Mouse (Mus musculus) retina, embryonic 14.5 days (tissue): Measurements from ENCODE around the gene Ccdc106.

Experiments
- DNase-seq: peaks from one replicate; pipeline ENCODE4 v3.0.0-alpha.2; 2015; ENCODE audit warnings: low spot score

Gene Ccdc106

GRCm38 (mm10) chr7:5080815-5081214, 60.5 kb downstream of the Ccdc106 start:
- DNase-seq: no peak

DNA sequence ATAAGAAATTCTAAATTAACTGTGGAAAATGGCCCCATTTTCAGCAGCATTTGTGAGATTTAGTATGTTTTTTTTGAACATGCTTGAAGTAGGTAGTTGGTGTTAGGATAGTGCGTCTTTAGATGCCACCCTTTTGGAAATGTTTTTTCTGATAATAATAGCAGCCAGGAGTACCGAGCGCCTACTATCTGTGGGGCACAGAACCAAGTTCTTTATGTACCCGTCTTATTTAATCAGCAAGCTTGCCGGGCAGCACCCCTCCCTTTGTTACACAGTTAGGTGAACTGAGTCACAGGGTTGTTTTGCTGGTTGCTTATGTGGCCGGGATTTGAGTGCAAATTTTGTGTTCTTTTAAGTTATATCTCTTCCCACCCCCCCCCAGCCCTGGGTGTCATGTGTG, 60.9 kb downstream of the Ccdc106 start:
- DNase-seq: no peak

- DNase-seq: no peak
These were observed 61.6 kb downstream of the Ccdc106 start for GRCm38 (mm10) chr7:5081939-5082338.

- DNase-seq: no peak
These were observed 63.2 kb downstream of the Ccdc106 start for GRCm38 (mm10) chr7:5083325-5084105.

- DNase-seq: no peak
These were observed 65.2 kb downstream of the Ccdc106 start for GRCm38 (mm10) chr7:5085512-5085911.

GRCm38 (mm10) chr7:5086921-5087440, 66.6 kb downstream of the Ccdc106 start:
- DNase-seq: no peak

GRCm38 (mm10) chr7:5087886-5088285, 67.5 kb downstream of the Ccdc106 start:
- no peak for DNase-seq

DNA sequence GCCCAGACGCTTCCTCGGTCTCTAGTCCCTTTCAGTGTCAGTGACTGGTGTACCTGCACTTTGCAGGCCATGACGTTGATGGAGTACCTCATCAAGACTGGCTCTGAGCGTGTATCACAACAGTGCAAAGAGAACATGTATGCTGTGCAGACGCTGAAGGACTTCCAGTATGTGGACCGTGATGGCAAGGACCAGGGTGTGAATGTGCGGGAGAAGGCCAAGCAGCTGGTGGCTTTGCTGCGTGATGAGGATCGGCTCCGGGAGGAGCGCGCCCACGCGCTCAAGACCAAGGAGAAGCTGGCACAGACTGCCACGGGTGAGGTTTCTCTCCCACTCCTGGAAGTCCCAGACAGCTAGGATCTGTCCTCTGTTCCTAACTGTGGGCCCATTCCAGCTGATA, 69.5 kb downstream of the Ccdc106 start:
- no peak for DNase-seq

DNA sequence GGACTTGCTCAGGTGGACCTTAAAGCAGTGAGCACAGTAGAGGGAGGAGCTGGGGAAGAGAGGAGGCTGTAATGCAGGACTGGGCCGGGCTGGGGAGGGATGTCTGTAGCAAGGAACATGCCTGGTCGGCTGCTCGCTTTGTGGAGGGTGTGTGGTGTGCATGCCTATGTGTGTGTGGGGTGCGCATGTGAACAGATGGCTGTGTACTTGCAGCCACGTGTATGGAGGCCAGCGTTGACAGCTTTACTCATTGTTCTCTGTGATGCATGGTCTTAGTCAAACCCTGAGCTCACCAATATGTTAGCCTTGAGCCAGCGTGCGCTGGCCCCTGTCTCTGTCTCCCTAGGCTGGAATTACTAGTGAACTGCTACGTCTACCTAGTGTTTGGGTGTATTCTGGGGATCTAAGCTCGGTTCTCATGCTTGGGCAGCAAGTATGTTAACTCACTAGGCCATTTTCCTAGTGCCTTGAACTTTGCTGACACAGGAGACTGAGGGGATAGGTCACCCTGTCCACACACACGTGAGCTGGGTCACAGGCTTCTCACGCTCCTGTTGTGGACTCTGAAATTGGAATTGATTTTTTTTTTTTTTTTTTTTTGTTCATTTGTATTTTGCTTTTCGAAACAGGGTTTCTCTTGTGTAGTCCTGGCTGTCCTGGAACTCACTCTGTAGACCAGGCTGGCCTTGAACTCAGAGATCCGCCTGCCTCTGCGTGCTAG, 70.8 kb downstream of the Ccdc106 start:
- no peak for DNase-seq

GRCm38 (mm10) chr7:5092381-5092780, 72.0 kb downstream of the Ccdc106 start:
- no peak for DNase-seq

- DNase-seq: no peak
These were observed 72.6 kb downstream of the Ccdc106 start for GRCm38 (mm10) chr7:5092831-5093510.

DNA sequence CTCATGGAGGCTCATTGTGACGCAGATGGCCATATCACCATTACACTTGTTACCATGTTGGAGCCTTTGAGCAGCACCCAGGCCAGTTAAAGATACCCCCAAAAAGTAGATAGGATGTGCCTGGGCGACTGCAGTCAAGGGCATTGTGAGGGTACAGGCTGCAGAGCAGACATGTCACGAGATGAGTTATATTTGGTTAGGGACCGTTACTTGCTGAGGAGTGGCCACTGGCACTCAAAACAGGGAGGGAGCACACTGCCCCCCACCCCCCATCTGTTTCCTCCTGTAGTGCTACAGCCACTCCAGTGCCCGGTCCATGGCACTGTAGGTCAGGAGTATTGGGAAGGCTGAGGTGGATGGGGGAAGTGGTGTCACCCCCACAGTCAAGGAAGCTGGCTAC, 78.4 kb downstream of the Ccdc106 start:
- DNase-seq: no peak

GRCm38 (mm10) chr7:5099796-5100195, 79.4 kb downstream of the Ccdc106 start:
- DNase-seq: no peak

GRCm38 (mm10) chr7:5101066-5101663, 80.8 kb downstream of the Ccdc106 start:
- no peak for DNase-seq

DNA sequence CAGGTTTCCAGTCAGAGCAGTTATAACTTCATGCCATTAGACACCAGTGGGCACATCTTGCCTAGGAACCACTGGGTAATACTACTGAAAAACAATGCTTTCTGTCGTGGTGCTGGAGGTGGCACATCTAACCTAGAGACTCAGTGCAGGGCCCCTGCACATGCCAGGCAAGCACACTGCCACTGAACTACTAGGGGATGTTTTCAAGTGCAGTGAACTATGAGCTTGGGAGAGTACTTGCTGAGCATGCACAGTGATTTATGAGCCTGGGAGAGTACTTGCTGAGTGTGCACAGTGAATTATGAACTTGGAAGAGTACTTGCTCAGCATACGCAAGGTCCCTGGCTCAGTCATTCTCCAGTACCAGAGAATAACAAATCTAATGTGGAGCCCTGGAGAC, 82.2 kb downstream of the Ccdc106 start:
- no peak for DNase-seq

DNA sequence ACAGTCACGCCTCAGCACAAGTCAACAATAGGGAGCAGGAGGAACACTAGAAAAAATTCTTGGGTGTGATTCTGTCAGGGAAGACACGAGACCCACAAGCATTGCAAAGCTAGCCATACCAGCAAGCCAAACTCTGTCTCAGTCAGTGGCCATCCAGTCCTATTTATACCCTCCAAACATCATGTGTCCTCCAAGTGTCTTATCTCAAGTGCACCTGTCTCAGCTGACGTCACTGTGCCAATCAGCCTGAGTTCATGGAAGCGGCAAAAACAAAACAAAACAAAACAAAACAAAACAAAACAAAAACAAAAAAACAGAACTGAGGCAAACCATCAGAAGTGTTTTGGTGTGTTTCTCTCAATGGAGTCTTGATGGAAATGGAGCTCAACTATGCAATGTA, 87.9 kb downstream of the Ccdc106 start:
- DNase-seq: no peak

DNA sequence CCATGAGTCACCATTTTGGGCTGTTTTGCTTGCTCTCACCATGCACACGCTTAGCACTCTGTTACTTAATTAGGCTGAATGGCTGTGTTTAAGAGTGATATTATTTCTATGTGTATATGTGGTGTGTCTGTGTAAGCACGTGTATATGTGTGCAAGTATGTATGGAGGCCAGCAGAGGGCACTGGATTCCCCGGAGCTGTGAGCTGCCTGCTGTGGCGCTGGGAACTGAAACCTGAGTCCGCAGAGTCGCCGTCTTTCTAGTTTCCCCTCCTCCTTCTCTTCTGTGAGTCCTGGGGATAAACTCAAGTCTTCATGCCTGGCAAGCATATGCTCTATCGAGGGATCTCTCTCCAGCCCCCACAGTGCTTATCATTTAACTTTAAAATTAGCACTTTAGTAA, 88.9 kb downstream of the Ccdc106 start:
- no peak for DNase-seq
